Mouse (Mus musculus) cerebellum, adult 2 months (tissue): ENCODE data around the gene Psme3.

Source experiments
- CTCF ChIP-seq: fragments of 200-500 bp; IDR thresholded peaks from 2 replicates; pipeline ENCODE4 v1.5.1; 2011; ENCODE audit warnings: low read depth, mild to moderate bottlenecking, control low read depth, low read length, moderate library complexity, borderline replicate concordance; ENCODE audit not compliant: insufficient read depth
- POLR2A ChIP-seq: fragments of 200-500 bp; IDR thresholded peaks from 2 replicates; pipeline ENCODE4 v1.6.1; 2011; ENCODE audit warnings: low read length, control low read depth, borderline replicate concordance; ENCODE audit not compliant: insufficient read depth

- TF ChIP-seq POLR2A, result no peak
- no peak for TF ChIP-seq CTCF
Measured at GRCm38 (mm10) chr11:101316501-101316917, 496 bp downstream of the Psme3 start.
